Mouse (Mus musculus): ENCODE results near the gene Shisal1. TPM values are rescaled to one million over a fixed set of nuclear protein-coding genes. Genes with fewer than 3 reads are reported as not detected.

Shisal1 gene
- total and polyA plus RNA-seq, 3 experiments, result not detected

DNA sequence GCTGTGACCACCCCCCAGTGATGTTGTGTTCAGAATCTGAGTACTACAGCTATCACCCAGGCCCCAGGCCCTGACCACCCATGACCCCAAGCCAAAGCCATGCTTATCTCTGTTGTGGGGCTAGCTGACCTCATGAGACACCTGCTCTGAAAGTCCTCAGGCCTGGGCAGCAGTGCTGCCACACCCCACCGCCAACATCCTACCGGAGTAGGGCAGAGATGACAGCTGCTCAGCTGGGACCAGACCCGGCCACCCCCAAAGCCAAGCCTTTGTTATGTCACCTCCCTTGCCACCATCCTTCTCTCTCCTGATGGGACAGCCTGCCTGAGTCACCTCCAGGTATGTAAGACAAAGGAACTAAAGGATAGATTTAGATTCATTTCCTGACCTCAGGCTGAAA is 41.1 kb downstream of the Shisal1 start:
- DNase-seq (ENCODE audit: low read depth, low spot score), result no peak
- no peaks in the 10 kb centered on the region for H3K36me3 ChIP-seq (ENCODE audit: control insufficient read depth in 1 of 2, insufficient read depth in 2 of 2, low read length in 2 of 2)
- H3K27me3 ChIP-seq (ENCODE audit: control insufficient read depth in 1 of 2, insufficient read depth in 2 of 2, low read length in 2 of 2), result no peaks in the 10 kb centered on the region
- H3K4me3 ChIP-seq (ENCODE audit: control insufficient read depth in 1 of 2, insufficient read depth in 1 of 2, low read depth in 2 of 2, low read length in 2 of 2), result no peak overlapping the region
- H3K9ac ChIP-seq (ENCODE audit: control insufficient read depth, low read depth, low read length, poor library complexity, severe bottlenecking), result no peak overlapping the region
- no peaks in the 10 kb centered on the region for H3K4me1 ChIP-seq (ENCODE audit: control insufficient read depth in 1 of 2, insufficient read depth in 2 of 2, low read length in 2 of 2)
- H3K9me3 ChIP-seq (replicated peaks; ENCODE audit: insufficient read depth, low read length), result no peaks in the 10 kb centered on the region
- no peaks in the 10 kb centered on the region for H3K79me2 ChIP-seq (ENCODE audit: control insufficient read depth, insufficient read depth, low read length, poor library complexity)
- TF ChIP-seq CHD1 (IDR thresholded peaks at IDR 0.05; ENCODE audit: low read depth, low read length), result no peak
- TF ChIP-seq POLR2A (IDR thresholded peaks at IDR 0.05; ENCODE audit: control insufficient read depth in 1 of 2, insufficient read depth in 1 of 2, low read depth in 1 of 2, low read length in 2 of 2, poor library complexity in 1 of 2), result no peak
- no peak for TF ChIP-seq RCOR1 (IDR thresholded peaks at IDR 0.05; ENCODE audit: low read depth, low read length)
- TF ChIP-seq POLR2AphosphoS2 (IDR thresholded peaks at IDR 0.05; ENCODE audit: low read length), result no peak
- TF ChIP-seq CTCF (IDR thresholded peaks at IDR 0.05 in 2 of 3, conservative IDR thresholded peaks at IDR 0.05 in 1 of 3; ENCODE audit: control insufficient read depth in 1 of 3, insufficient read depth in 1 of 3, low read depth in 2 of 3, low read length in 3 of 3, poor library complexity in 1 of 3, severe bottlenecking in 1 of 3), result no peak
- TF ChIP-seq TBP (IDR thresholded peaks at IDR 0.05; ENCODE audit: low read depth, low read length), result no peak
- no peak overlapping the region for H3K27ac ChIP-seq (ENCODE audit: control insufficient read depth, low read depth, low read length)

DNA sequence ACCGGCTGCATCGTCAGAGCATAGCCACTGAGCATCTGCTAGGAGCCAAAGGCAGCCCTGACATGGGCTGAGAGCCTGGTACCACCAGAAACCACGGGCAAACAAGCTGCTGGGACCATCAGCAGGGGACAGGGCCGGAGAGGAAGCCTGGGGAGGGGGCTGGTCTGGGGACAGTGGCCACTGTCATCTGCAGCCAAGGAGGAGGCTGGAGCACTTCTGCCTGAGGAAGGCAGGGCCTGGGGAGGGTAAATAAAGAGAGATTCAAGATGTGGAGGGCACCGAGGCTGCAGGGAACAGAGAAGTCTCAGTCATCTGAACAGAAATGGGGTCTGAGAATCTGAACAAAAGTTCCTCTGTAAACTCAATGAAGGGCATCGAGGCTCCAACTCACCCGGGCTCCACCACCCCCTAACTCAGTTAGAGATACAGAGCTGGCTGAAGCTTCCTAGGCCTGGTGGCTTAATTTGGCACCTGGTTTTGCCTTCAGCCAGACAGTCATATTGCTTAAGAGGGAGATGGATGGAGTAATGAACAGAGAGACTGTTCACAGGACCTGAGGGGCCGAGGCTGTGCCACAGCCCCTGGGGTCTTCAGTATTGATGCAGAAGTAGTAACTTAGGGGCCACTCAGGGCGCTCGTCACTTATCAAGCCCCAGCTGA is 43.3 kb downstream of the Shisal1 start:
- H3K4me3 ChIP-seq (ENCODE audit: control insufficient read depth in 1 of 2, insufficient read depth in 1 of 2, low read depth in 2 of 2, low read length in 2 of 2), result no peak overlapping the region
- no peaks in the 10 kb centered on the region for H3K36me3 ChIP-seq (ENCODE audit: control insufficient read depth in 1 of 2, insufficient read depth in 2 of 2, low read length in 2 of 2)
- H3K27ac ChIP-seq (ENCODE audit: control insufficient read depth, low read depth, low read length), result no peak overlapping the region
- DNase-seq (ENCODE audit: low read depth, low spot score), result no peak
- H3K27me3 ChIP-seq (ENCODE audit: control insufficient read depth in 1 of 2, insufficient read depth in 2 of 2, low read length in 2 of 2), result no peaks in the 10 kb centered on the region
- H3K9ac ChIP-seq (ENCODE audit: control insufficient read depth, low read depth, low read length, poor library complexity, severe bottlenecking), result no peak overlapping the region
- no peaks in the 10 kb centered on the region for H3K79me2 ChIP-seq (ENCODE audit: control insufficient read depth, insufficient read depth, low read length, poor library complexity)
- H3K4me1 ChIP-seq (ENCODE audit: control insufficient read depth in 1 of 2, insufficient read depth in 2 of 2, low read length in 2 of 2), result no peaks in the 10 kb centered on the region
- TF ChIP-seq TCF12 (IDR thresholded peaks at IDR 0.05; ENCODE audit: low read depth, low read length), result no peak
- TF ChIP-seq ETS1 (IDR thresholded peaks at IDR 0.05; ENCODE audit: low read depth, low read length), result no peak
- no peak for TF ChIP-seq NRF1 (IDR thresholded peaks at IDR 0.05; ENCODE audit: insufficient read depth, low read depth, low read length, poor library complexity, severe bottlenecking)
- TF ChIP-seq POLR2AphosphoS2 (IDR thresholded peaks at IDR 0.05; ENCODE audit: low read length), result no peak
- no peak for TF ChIP-seq UBTF (IDR thresholded peaks at IDR 0.05; ENCODE audit: borderline replicate concordance, insufficient read depth, low read depth, low read length)
- TF ChIP-seq ZMIZ1 (IDR thresholded peaks at IDR 0.05; ENCODE audit: low read depth, low read length), result no peak
- TF ChIP-seq NELFE (IDR thresholded peaks at IDR 0.05; ENCODE audit: low read depth, low read length), result no peak
- TF ChIP-seq MAZ (IDR thresholded peaks at IDR 0.05; ENCODE audit: low read depth, low read length), result no peak
- no peak for TF ChIP-seq USF1 (IDR thresholded peaks at IDR 0.05; ENCODE audit: low read depth, low read length)
- TF ChIP-seq EP300 (IDR thresholded peaks at IDR 0.05; ENCODE audit: low read depth in 1 of 2, low read length in 2 of 2), result no peak
- no peak for TF ChIP-seq CTCF (IDR thresholded peaks at IDR 0.05 in 2 of 3, conservative IDR thresholded peaks at IDR 0.05 in 1 of 3; ENCODE audit: control insufficient read depth in 1 of 3, insufficient read depth in 1 of 3, low read depth in 2 of 3, low read length in 3 of 3, poor library complexity in 1 of 3, severe bottlenecking in 1 of 3)
- TF ChIP-seq GABPA (IDR thresholded peaks at IDR 0.05; ENCODE audit: low read depth, low read length), result no peak
- TF ChIP-seq MEF2A (IDR thresholded peaks at IDR 0.05; ENCODE audit: extremely low read depth, insufficient replicate concordance, low read depth, low read length, poor library complexity, severe bottlenecking), result no peak
- no peak for TF ChIP-seq TAL1 (IDR thresholded peaks at IDR 0.05; ENCODE audit: low read length)
- no peaks in the 10 kb centered on the region for H3K9me3 ChIP-seq (replicated peaks; ENCODE audit: insufficient read depth, low read length)
